Mouse (Mus musculus) lung, adult 2 months (tissue): ENCODE data around the gene Frmd8.

ENCODE experiments used
- CTCF ChIP-seq: fragments of 200-500 bp; IDR thresholded peaks from 2 replicates; pipeline ENCODE4 v1.5.1; 2011; ENCODE audit warnings: mild to moderate bottlenecking, low read length, control low read depth; ENCODE audit not compliant: insufficient read depth
- POLR2A ChIP-seq: fragments of 200-500 bp; IDR thresholded peaks from 2 replicates; pipeline ENCODE4 v1.6.1; 2011; ENCODE audit warnings: low read depth, mild to moderate bottlenecking, control low read depth, low read length, borderline replicate concordance; ENCODE audit errors: extremely low read depth

DNA sequence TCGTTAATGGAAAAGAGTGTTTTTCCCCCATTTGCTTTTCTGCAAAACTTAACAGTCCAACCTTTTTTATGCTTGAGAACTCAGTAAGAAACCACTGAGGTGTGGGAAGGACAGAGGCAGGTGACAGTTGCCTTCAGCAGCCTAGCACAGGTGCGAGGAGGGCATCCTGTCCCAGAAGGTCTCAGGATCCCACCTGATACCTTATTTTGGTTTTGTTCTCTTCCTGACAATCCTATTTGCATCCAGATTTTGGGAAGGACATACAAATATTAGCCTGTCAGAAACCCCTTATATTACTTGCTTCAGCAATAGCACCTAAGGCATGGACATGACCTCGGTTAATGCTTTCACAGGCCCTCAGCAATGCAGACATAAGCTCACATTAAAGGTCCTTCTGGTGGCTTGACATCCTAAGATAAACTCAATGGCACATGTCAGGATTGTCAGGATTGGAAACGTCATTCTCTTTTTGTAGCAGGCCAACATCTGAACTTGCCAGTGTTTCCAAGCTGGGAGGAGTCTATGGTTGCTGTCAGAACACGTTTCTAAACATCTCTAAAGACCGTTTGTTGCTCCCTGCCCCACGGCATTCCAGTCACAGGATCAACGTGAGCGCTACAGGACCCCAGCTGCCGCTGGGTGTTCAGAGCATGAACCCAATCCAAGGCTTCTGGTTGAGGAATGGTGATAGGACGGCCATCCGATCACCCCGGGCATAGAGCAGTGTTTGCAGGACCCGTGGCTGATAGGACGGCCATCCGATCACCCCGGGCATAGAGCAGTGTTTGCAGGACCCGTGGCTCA lies 34.8 kb downstream of the Frmd8 start:
- peak; percentile 95 for TF ChIP-seq POLR2A
- TF ChIP-seq CTCF = no peak
